Mouse (Mus musculus) limb, embryonic 14.5 days (tissue): ENCODE data around the gene Ptges. TPM values are rescaled to one million over a fixed set of nuclear protein-coding genes. Genes with fewer than 3 reads are reported as not detected.
"Not testable (repeated sequence)": the region's sequence is repeated elsewhere in the genome, so short reads cannot be mapped to it uniquely, and the experiment has no call there.

Experiments
- ATAC-seq: fragments of 200-750 bp; cut with Nextera tagmentation; 2 replicates; pipeline ENCODE4 v1.8.0; 2017; ENCODE audit warnings: low read depth, moderate number of reproducible peaks, moderate TSS enrichment; ENCODE audit not compliant: low FRiP score
- DNase-seq: peaks from one replicate; pipeline ENCODE4 v3.0.0-alpha.2; 2015; ENCODE audit warnings: low spot score
- H3K27ac ChIP-seq: fragments of 300-500 bp; sonication (generic); replicated peaks from 2 replicates; pipeline ENCODE4 v1.5.1; 2014; ENCODE audit warnings: low read depth, mild to moderate bottlenecking, low read length, moderate library complexity, mixed read lengths
- H3K27me3 ChIP-seq: fragments of 300-500 bp; sonication (generic); 2 replicates; pipeline ENCODE4 v1.6.1; 2014; ENCODE audit warnings: low read length, mixed read lengths; ENCODE audit not compliant: control insufficient read depth, insufficient read depth
- H3K36me3 ChIP-seq: fragments of 300-500 bp; sonication (generic); 2 replicates; pipeline ENCODE4 v1.6.1; 2014; ENCODE audit warnings: mild to moderate bottlenecking, low read length, moderate library complexity, mixed read lengths; ENCODE audit not compliant: control insufficient read depth, insufficient read depth
- H3K4me1 ChIP-seq: fragments of 300-500 bp; sonication (generic); 2 replicates; pipeline ENCODE4 v1.6.1; 2014; ENCODE audit warnings: antibody characterized with exemption, low read length, mixed read lengths; ENCODE audit not compliant: control insufficient read depth, insufficient read depth
- H3K4me2 ChIP-seq: fragments of 300-500 bp; sonication (generic); replicated peaks from 2 replicates; pipeline ENCODE4 v1.6.1; 2014; ENCODE audit warnings: low read depth, mild to moderate bottlenecking, low read length, moderate library complexity; ENCODE audit not compliant: severe bottlenecking
- H3K4me3 ChIP-seq: fragments of 300-500 bp; sonication (generic); replicated peaks from 2 replicates; pipeline ENCODE4 v1.5.1; 2014; ENCODE audit warnings: low read length
- H3K9ac ChIP-seq: fragments of 300-500 bp; sonication (generic); 2 replicates; pipeline ENCODE4 v1.6.1; 2014; ENCODE audit warnings: mild to moderate bottlenecking, low read depth, low read length, moderate library complexity; ENCODE audit not compliant: severe bottlenecking
- H3K9me3 ChIP-seq: fragments of 300-500 bp; sonication (generic); 2 replicates; pipeline ENCODE4 v1.6.1; 2016; ENCODE audit warnings: low read length; ENCODE audit not compliant: control insufficient read depth
- POLR2A ChIP-seq: fragments of 200-500 bp; IDR thresholded peaks from 2 replicates; pipeline ENCODE4 v1.8.0; 2012; ENCODE audit warnings: inconsistent platforms, mild to moderate bottlenecking, moderate library complexity, borderline replicate concordance; ENCODE audit not compliant: insufficient read depth, insufficient read length; ENCODE audit errors: extremely low read depth
- WGBS: fragments of 180-500 bp; shearing (Covaris S2); extraction: QIAGEN DNeasy Blood & Tissue Kit; methylation state at CpG from one replicate; pipeline ENCODE4 v1.1.7; 2014; 5-methylcytosine and 5-hydroxymethylcytosine counted together
- polyA plus RNA-seq, 2 experiments: library from polyadenylated mRNA; depleted of rRNA in 1 of 2; stranded (reverse) in 1 of 2; unstranded in 1 of 2; fragments of >200 nt; fragmentation: Nextera tagmentation in 1 of 2; extraction: Ambion mirVana in 1 of 2; gene quantifications; 2 replicates each; pipeline versions ENCODE4 v1.2.1 to v1.2.3; 2012 to 2014

Gene Ptges
- polyA plus RNA-seq, 2 experiments: 16.4 to 20.5 TPM

GRCm38 (mm10) chr2:30936808-30937207, 7.1 kb upstream of the Ptges start:
- H3K4me2 ChIP-seq: no peak overlapping the region
- ATAC-seq (no peak), DNase-seq (no peak)
- no peaks in the 10 kb centered on the region for H3K27me3 ChIP-seq
- WGBS: 68% methylated on average over 3 of the region's 3 CpGs
- H3K9me3 ChIP-seq: no peaks in the 10 kb centered on the region
- H3K4me1 ChIP-seq: no peaks in the 10 kb centered on the region
- H3K9ac ChIP-seq: no peak overlapping the region
- no peaks in the 10 kb centered on the region for H3K36me3 ChIP-seq
- H3K4me3 ChIP-seq: no peak overlapping the region
- H3K27ac ChIP-seq: no peak overlapping the region
- no peak for TF ChIP-seq POLR2A

- Histone ChIP-seq H3K36me3 (no peaks in the 10 kb centered on the region), H3K9me3 (no peaks in the 10 kb centered on the region), H3K4me2 (no peak overlapping the region), H3K9ac (no peak overlapping the region), H3K27ac (no peak overlapping the region), H3K27me3 (no peaks in the 10 kb centered on the region), H3K4me3 (no peak overlapping the region), H3K4me1 (peaks cover 10% of the 10 kb centered on the region)
- DNase-seq (peak; percentile 64), ATAC-seq (no peak)
- WGBS: 21% methylated on average over 7 of the region's 7 CpGs
- no peak for TF ChIP-seq POLR2A
Measured at GRCm38 (mm10) chr2:30933917-30934450, 4.3 kb upstream of the Ptges start.

- peaks cover 11% of the 10 kb centered on the region for H3K4me1 ChIP-seq
- H3K4me2 ChIP-seq: no peak overlapping the region
- H3K9me3 ChIP-seq: no peaks in the 10 kb centered on the region
- TF ChIP-seq POLR2A: no peak
- no peaks in the 10 kb centered on the region for H3K27me3 ChIP-seq
- H3K27ac ChIP-seq: no peak overlapping the region
- 84% methylated on average over 6 of the region's 6 CpGs for WGBS
- ATAC-seq (no peak), DNase-seq (no peak)
- no peaks in the 10 kb centered on the region for H3K36me3 ChIP-seq
- no peak overlapping the region for H3K9ac ChIP-seq
- H3K4me3 ChIP-seq: no peak overlapping the region
Measured at GRCm38 (mm10) chr2:30933032-30933431, 3.4 kb upstream of the Ptges start.

GRCm38 (mm10) chr2:30931922-30932321, 2.3 kb upstream of the Ptges start:
- no peak overlapping the region for H3K27ac ChIP-seq

GRCm38 (mm10) chr2:30930846-30931245, 1.2 kb upstream of the Ptges start:
- H3K27me3 ChIP-seq, ATAC-seq, H3K36me3 ChIP-seq, H3K27ac ChIP-seq, H3K9me3 ChIP-seq, H3K4me2 ChIP-seq, DNase-seq, H3K4me3 ChIP-seq, H3K9ac ChIP-seq: not testable (repeated sequence)
- 84% methylated on average over 2 of the region's 2 CpGs for WGBS
- peaks cover 11% of the 10 kb centered on the region for H3K4me1 ChIP-seq

More at GRCm38 (mm10) chr2:30931922-30932321, 2.3 kb upstream of the Ptges start:
- H3K4me2 ChIP-seq: no peak overlapping the region
- ATAC-seq: no peak
- H3K9ac ChIP-seq: no peak overlapping the region
- peaks cover 11% of the 10 kb centered on the region for H3K4me1 ChIP-seq
- no peaks in the 10 kb centered on the region for H3K36me3 ChIP-seq
- 83% methylated on average over 3 of the region's 3 CpGs for WGBS
- DNase-seq: no peak
- no peak overlapping the region for H3K4me3 ChIP-seq
- H3K27me3 ChIP-seq: no peaks in the 10 kb centered on the region
- no peak for TF ChIP-seq POLR2A
- H3K9me3 ChIP-seq: no peaks in the 10 kb centered on the region
